Mouse (Mus musculus): ENCODE data around the gene Vmn1r17. TPM values are rescaled to one million over a fixed set of nuclear protein-coding genes. Genes with fewer than 3 reads are reported as not detected.

The Vmn1r17 gene
- polyA plus RNA-seq, 1 experiment from 2014 or later: not detected

Other genes starting within 250 kb of the Vmn1r17 start
- not detected in 2 replicates for gene Vmn1r11, start 230.3 kb downstream of the Vmn1r17 start, polyA plus RNA-seq (2014; fragmentation: Nextera tagmentation; extraction: Ambion mirVana)
- not detected in 2 replicates for gene Vmn1r12, start 206.8 kb downstream of the Vmn1r17 start, polyA plus RNA-seq (2014; fragmentation: Nextera tagmentation; extraction: Ambion mirVana)
- gene Vmn1r13, start 160.4 kb downstream of the Vmn1r17 start, polyA plus RNA-seq (2014; fragmentation: Nextera tagmentation; extraction: Ambion mirVana): not detected in 2 replicates
- gene Vmn1r14, start 132.0 kb downstream of the Vmn1r17 start, polyA plus RNA-seq (2014; fragmentation: Nextera tagmentation; extraction: Ambion mirVana): not detected in 2 replicates
- gene Vmn1r15, start 105.8 kb downstream of the Vmn1r17 start, polyA plus RNA-seq (2014; fragmentation: Nextera tagmentation; extraction: Ambion mirVana): not detected in 2 replicates
- gene Vmn1r16, start 34.2 kb downstream of the Vmn1r17 start, polyA plus RNA-seq (2014; fragmentation: Nextera tagmentation; extraction: Ambion mirVana): not detected in 2 replicates
- gene Vmn1r18, start 32.1 kb upstream of the Vmn1r17 start, polyA plus RNA-seq (2014; fragmentation: Nextera tagmentation; extraction: Ambion mirVana): not detected in 2 replicates
- not detected in 2 replicates for gene Vmn1r19, start 40.1 kb upstream of the Vmn1r17 start, polyA plus RNA-seq (2014; fragmentation: Nextera tagmentation; extraction: Ambion mirVana)
- gene Vmn1r20, start 65.2 kb upstream of the Vmn1r17 start, polyA plus RNA-seq (2014; fragmentation: Nextera tagmentation; extraction: Ambion mirVana): not detected in 2 replicates
- 8.4 and 9.4 TPM in 2 replicates for gene Ppm1k, start 171.7 kb upstream of the Vmn1r17 start, polyA plus RNA-seq (2014; fragmentation: Nextera tagmentation; extraction: Ambion mirVana)
- gene Herc6, start 217.3 kb upstream of the Vmn1r17 start, polyA plus RNA-seq (2014; fragmentation: Nextera tagmentation; extraction: Ambion mirVana): 0.44 and 1.2 TPM in 2 replicates

All from neural tube, embryonic 14.5 days (tissue).